Mouse (Mus musculus): ENCODE measurements at regions not wholly inside any gene's neighbourhood (a gene's known extent, or its start where the extent isn't known, plus 50 kb on each side); places are given as distances from the start of the nearest gene placed in this dataset.

DNA sequence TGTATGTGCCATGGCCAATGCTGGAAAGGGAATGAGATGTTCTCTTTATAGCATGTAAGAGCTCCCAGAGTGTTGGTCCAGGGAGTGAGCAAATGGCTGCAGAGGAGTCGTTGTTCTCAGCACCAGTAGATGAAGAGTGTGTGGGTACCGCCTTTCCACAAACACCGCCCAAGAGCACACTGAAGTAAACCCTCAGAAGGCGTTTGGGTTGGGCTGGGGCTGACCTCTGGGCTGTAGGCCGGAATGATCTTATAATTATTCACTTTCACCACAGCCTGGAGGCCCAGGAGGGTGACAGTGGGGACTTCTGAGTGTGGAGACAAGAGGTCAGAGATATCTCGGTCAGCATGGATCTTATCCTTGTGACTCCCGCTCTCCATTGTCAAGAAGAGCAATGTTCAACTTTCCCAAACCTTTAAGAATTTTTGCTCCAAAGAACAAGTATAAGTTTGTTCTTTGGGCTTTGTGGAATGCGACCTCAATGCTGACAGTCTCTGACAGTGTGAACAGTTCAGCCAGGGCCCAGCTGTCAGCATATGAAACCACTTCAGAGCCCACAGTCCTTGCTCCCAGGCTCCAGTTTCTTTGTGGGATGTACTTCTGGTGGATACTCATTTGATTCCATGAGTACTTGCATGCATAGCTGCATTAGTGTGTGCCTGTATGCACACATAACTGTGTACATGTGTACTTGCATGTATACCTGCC is 53.0 kb upstream of the Irf2bp2 start:
- ATAC-seq (ENCODE audit: extremely low read depth, insufficient number of reproducible peaks, low FRiP score, low TSS enrichment): no peak
- peak overlapping the region; percentile 43; the same call in 1 of the 2 replicates for H3K27ac ChIP-seq (replicated peaks)
- H3K4me2 ChIP-seq: no peak overlapping the region
- H3K36me3 ChIP-seq: no peaks in the 10 kb centered on the region
- WGBS: 46% methylated on average over 8 of the region's 8 CpGs
- H3K4me1 ChIP-seq: peaks cover 14% of the 10 kb centered on the region
- no peaks in the 10 kb centered on the region for H3K9me3 ChIP-seq
- no peak overlapping the region for H3K4me3 ChIP-seq
- no peak overlapping the region for H3K9ac ChIP-seq
- H3K27me3 ChIP-seq (replicated peaks): no peaks in the 10 kb centered on the region

DNA sequence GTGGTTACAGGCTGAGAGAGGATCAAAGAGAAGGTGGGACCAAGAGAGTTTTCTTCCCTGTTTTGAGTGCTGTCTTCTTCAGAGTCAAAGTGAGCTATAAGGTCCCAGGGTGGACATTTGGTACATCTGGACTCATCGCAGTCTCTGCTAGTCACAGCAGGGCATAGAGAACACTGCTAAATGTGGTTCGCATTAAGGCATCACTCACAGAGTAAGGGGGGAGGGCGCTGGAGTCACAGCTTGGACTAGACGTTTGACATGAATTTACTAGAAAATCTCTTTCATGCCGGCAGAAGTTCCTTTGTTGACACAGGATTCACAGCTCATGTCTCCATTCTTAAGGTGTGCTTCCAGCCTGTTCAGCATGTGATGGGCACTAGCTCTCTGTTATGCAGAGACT is 50.4 kb upstream of the Irf2bp2 start:
- H3K4me1 ChIP-seq: peaks cover 14% of the 10 kb centered on the region
- 70% methylated on average over 5 of the region's 5 CpGs for WGBS
- H3K27ac ChIP-seq (replicated peaks): no peak overlapping the region
- H3K27me3 ChIP-seq (replicated peaks): no peaks in the 10 kb centered on the region
- no peak overlapping the region for H3K4me2 ChIP-seq
- no peak overlapping the region for H3K4me3 ChIP-seq
- H3K36me3 ChIP-seq: no peaks in the 10 kb centered on the region
- ATAC-seq (ENCODE audit: extremely low read depth, insufficient number of reproducible peaks, low FRiP score, low TSS enrichment): no peak
- no peaks in the 10 kb centered on the region for H3K9me3 ChIP-seq
- H3K9ac ChIP-seq: no peak overlapping the region
